Mouse (Mus musculus) testis, adult 2 months (tissue): ENCODE data around the gene Etv4.

Experiments used
- CTCF ChIP-seq: fragments of 200-500 bp; IDR thresholded peaks from 2 replicates; pipeline ENCODE4 v1.5.1; 2012; ENCODE audit warnings: low read depth, mild to moderate bottlenecking, inconsistent platforms, low read length, moderate library complexity; ENCODE audit not compliant: control insufficient read depth, insufficient read depth, insufficient replicate concordance
- POLR2A ChIP-seq: fragments of 200-500 bp; IDR thresholded peaks from 2 replicates; pipeline ENCODE4 v1.6.1; 2012; ENCODE audit warnings: low read depth, mild to moderate bottlenecking, inconsistent platforms, low read length, moderate library complexity; ENCODE audit not compliant: control insufficient read depth

- TF ChIP-seq CTCF (no peak), POLR2A (no peak)
Measured at GRCm38 (mm10) chr11:101807266-101807665, 22.1 kb upstream of the Etv4 start.
